Mouse (Mus musculus) MEL (cell line): ENCODE measurements around the gene Zc3h13. TPM values are rescaled to one million over a fixed set of nuclear protein-coding genes. Genes with fewer than 3 reads are reported as not detected.

ENCODE experiments used
- DNase-seq: peaks from one replicate; pipeline ENCODE4 v3.0.0; 2011; ENCODE audit warnings: low read depth, low spot score
- H3K27ac ChIP-seq: 2 replicates; pipeline ENCODE4 v1.5.1; 2012; ENCODE audit warnings: low read depth, mild to moderate bottlenecking, control low read depth, low read length, moderate library complexity; ENCODE audit not compliant: control insufficient read depth
- H3K27me3 ChIP-seq, 2 experiments: fragments of 150-350 bp in 1 of 2; sonication (generic) in 1 of 2; 2 replicates each; pipeline ENCODE4 v1.6.1; 2012; ENCODE audit warnings: low read length in 2 of 2, mild to moderate bottlenecking in 2 of 2, improper control_type of control experiment in 1 of 2, moderate library complexity in 1 of 2; ENCODE audit not compliant: insufficient read depth in 2 of 2, control insufficient read depth in 1 of 2
- H3K36me3 ChIP-seq, 2 experiments: 2 replicates each; pipeline ENCODE4 v1.6.1; 2012 to 2014; ENCODE audit warnings: low read length in 2 of 2, improper control_type of control experiment in 1 of 2, inconsistent platforms in 1 of 2, mild to moderate bottlenecking in 1 of 2; ENCODE audit not compliant: insufficient read depth in 2 of 2, control insufficient read depth in 1 of 2
- H3K4me1 ChIP-seq, 2 experiments: fragments of 150-350 bp in 1 of 2; sonication (generic) in 1 of 2; 2 replicates each; pipeline ENCODE4 v1.6.1; 2012; ENCODE audit warnings: low read length in 2 of 2, improper control_type of control experiment in 1 of 2, mild to moderate bottlenecking in 1 of 2; ENCODE audit not compliant: insufficient read depth in 2 of 2, control insufficient read depth in 1 of 2
- H3K4me3 ChIP-seq, 2 experiments: fragments of 150-350 bp in 1 of 2; sonication (generic) in 1 of 2; 2 replicates each; pipeline ENCODE4 v1.5.1; 2012; ENCODE audit warnings: low read depth in 2 of 2, low read length in 2 of 2, mild to moderate bottlenecking in 2 of 2, moderate library complexity in 2 of 2, control low read depth in 1 of 2, improper control_type of control experiment in 1 of 2; ENCODE audit not compliant: control insufficient read depth in 1 of 2, insufficient read depth in 1 of 2
- H3K79me2 ChIP-seq: 2 replicates; pipeline ENCODE4 v1.6.1; 2012; ENCODE audit warnings: mild to moderate bottlenecking, low read length, moderate library complexity; ENCODE audit not compliant: control insufficient read depth, poor library complexity, insufficient read depth
- H3K9ac ChIP-seq: 2 replicates; pipeline ENCODE4 v1.6.1; 2012; ENCODE audit warnings: low read depth, mild to moderate bottlenecking, control low read depth, low read length, moderate library complexity; ENCODE audit not compliant: control insufficient read depth, poor library complexity, severe bottlenecking
- H3K9me3 ChIP-seq: fragments of 150-350 bp; sonication (generic); replicated peaks from 2 replicates; pipeline ENCODE4 v1.6.1; 2012; ENCODE audit warnings: mild to moderate bottlenecking, low read length, improper control_type of control experiment, moderate library complexity; ENCODE audit not compliant: insufficient read depth
- BHLHE40 ChIP-seq: IDR thresholded peaks from 2 replicates; pipeline ENCODE4 v1.6.1; 2012; ENCODE audit warnings: low read depth, mild to moderate bottlenecking, inconsistent platforms, low read length, improper control_type of control experiment, borderline replicate concordance
- CTCF ChIP-seq, 3 experiments: IDR thresholded peaks in 2 of 3; conservative IDR thresholded peaks in 1 of 3; 2 replicates each; pipeline ENCODE4 v1.5.1; 2011 to 2012; ENCODE audit warnings: low read length in 3 of 3, low read depth in 2 of 3, mild to moderate bottlenecking in 2 of 3, improper control_type of control experiment in 1 of 3, inconsistent platforms in 1 of 3, mixed read lengths in 1 of 3, moderate library complexity in 1 of 3; ENCODE audit not compliant: control insufficient read depth in 1 of 3, insufficient read depth in 1 of 3, poor library complexity in 1 of 3, severe bottlenecking in 1 of 3
- E2F4 ChIP-seq: IDR thresholded peaks from 2 replicates; pipeline ENCODE4 v1.6.1; 2011; ENCODE audit warnings: low read depth, low read length, improper control_type of control experiment, borderline replicate concordance
- ELF1 ChIP-seq: IDR thresholded peaks from 2 replicates; pipeline ENCODE4 v1.6.1; 2014; ENCODE audit warnings: low read depth, mild to moderate bottlenecking, inconsistent platforms, low read length, improper control_type of control experiment, moderate library complexity
- GATA1 ChIP-seq: IDR thresholded peaks from 2 replicates; pipeline ENCODE4 v1.6.1; 2011; ENCODE audit warnings: low read depth, low read length, improper control_type of control experiment
- JUND ChIP-seq: IDR thresholded peaks from 2 replicates; pipeline ENCODE4 v1.6.1; 2011; ENCODE audit warnings: low read depth, mild to moderate bottlenecking, improper control_type of control experiment, low read length
- KAT2A ChIP-seq: conservative IDR thresholded peaks from 2 replicates; pipeline ENCODE4 v1.6.1; 2012; ENCODE audit warnings: low read depth, low read length, improper control_type of control experiment, inconsistent platforms
- MAZ ChIP-seq: IDR thresholded peaks from 2 replicates; pipeline ENCODE4 v1.6.1; 2012; ENCODE audit warnings: low read depth, mild to moderate bottlenecking, inconsistent platforms, low read length, improper control_type of control experiment
- MEF2A ChIP-seq: IDR thresholded peaks from 2 replicates; pipeline ENCODE4 v1.6.1; 2014; ENCODE audit warnings: low read depth, mild to moderate bottlenecking, inconsistent platforms, low read length, improper control_type of control experiment; ENCODE audit not compliant: poor library complexity, insufficient replicate concordance, severe bottlenecking; ENCODE audit errors: extremely low read depth
- MYB ChIP-seq: IDR thresholded peaks from 2 replicates; pipeline ENCODE4 v1.6.1; 2011; ENCODE audit warnings: mild to moderate bottlenecking, low read depth, low read length, improper control_type of control experiment
- NELFE ChIP-seq: IDR thresholded peaks from 2 replicates; pipeline ENCODE4 v1.6.1; 2011; ENCODE audit warnings: low read depth, low read length, improper control_type of control experiment
- POLR2AphosphoS2 ChIP-seq: IDR thresholded peaks from 2 replicates; pipeline ENCODE4 v1.6.1; 2011; ENCODE audit warnings: low read length, improper control_type of control experiment
- POLR2AphosphoS5 ChIP-seq: IDR thresholded peaks from 2 replicates; pipeline ENCODE4 v1.6.1; 2012; ENCODE audit warnings: low read depth, borderline replicate concordance, mild to moderate bottlenecking, inconsistent platforms, low read length, moderate library complexity, mixed read lengths
- RAD21 ChIP-seq: IDR thresholded peaks from 2 replicates; pipeline ENCODE4 v1.6.1; 2011; ENCODE audit warnings: mild to moderate bottlenecking, low read depth, low read length, improper control_type of control experiment
- SMC3 ChIP-seq: IDR thresholded peaks from 2 replicates; pipeline ENCODE4 v1.6.1; 2011; ENCODE audit warnings: low read depth, low read length, improper control_type of control experiment
- TAL1 ChIP-seq: IDR thresholded peaks from 2 replicates; pipeline ENCODE4 v1.6.1; 2012; ENCODE audit warnings: mild to moderate bottlenecking, inconsistent platforms, low read length, moderate library complexity, mixed read lengths
- TBP ChIP-seq: IDR thresholded peaks from 2 replicates; pipeline ENCODE4 v1.8.0; 2011; ENCODE audit warnings: low read depth, low read length, improper control_type of control experiment
- USF2 ChIP-seq, 2 experiments: IDR thresholded peaks; 2 replicates each; pipeline ENCODE4 v1.6.1; 2011 to 2012; ENCODE audit warnings: improper control_type of control experiment in 2 of 2, low read length in 2 of 2, borderline replicate concordance in 1 of 2, inconsistent platforms in 1 of 2, low read depth in 1 of 2, mild to moderate bottlenecking in 1 of 2; ENCODE audit not compliant: insufficient read depth in 1 of 2
- polyA plus RNA-seq, 2 experiments: library from polyadenylated mRNA; stranded (reverse) in 1 of 2; unstranded in 1 of 2; fragments of >175 nt in 1 of 2; fragments of >200 nt in 1 of 2; gene quantifications; 2 replicates each; pipeline versions ENCODE4 v1.2.1 to v1.2.4; 2012; ENCODE audit warnings: low replicate concordance in 2 of 2, low read depth in 1 of 2; ENCODE audit not compliant: insufficient read length in 2 of 2, insufficient read depth in 1 of 2, missing spikeins in 1 of 2
- total RNA-seq: library from RNA; depleted of rRNA; stranded (reverse); fragments of 300-350 nt; gene quantifications from 2 replicates; pipeline ENCODE4 v1.2.3, GENCODE M21; 2012

Zc3h13 gene
- total and polyA plus RNA-seq, 3 experiments: 17.5 to 145 (median 41.8) TPM

DNA sequence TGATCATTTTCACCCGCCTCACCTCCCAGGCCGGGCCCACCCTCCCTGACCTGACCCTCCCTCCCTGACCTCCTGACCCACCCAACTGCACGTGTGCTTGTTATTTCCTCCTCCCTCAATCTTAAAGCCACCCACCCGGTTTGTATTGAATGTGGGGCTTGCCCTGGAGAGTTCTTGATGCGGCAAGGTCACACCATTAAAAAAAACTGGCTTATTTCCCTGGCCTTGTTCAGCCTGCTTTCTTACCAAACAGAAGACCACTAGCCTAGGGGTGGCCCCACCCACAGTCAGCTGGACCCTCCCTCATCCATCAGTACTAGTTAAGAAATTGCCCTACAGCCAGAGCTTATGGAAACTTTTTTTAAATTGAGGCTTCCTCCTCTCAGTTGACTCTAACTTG lies 19.6 kb downstream of the Zc3h13 start:
- no peaks in the 10 kb centered on the region for H3K9me3 ChIP-seq
- peaks cover 2 to 4% of the 10 kb centered on the region in 2 experiments; a peak in 3 of 4 replicates for H3K36me3 ChIP-seq
- H3K79me2 ChIP-seq: no peaks in the 10 kb centered on the region; the same call in 1 of the 2 replicates
- peaks cover 0 to 3% of the 10 kb centered on the region in 2 experiments; a peak in 2 of 4 replicates for H3K4me1 ChIP-seq
- DNase-seq: no peak
- H3K27ac ChIP-seq: no peak overlapping the region
- no peak for TF ChIP-seq JUND
- TF ChIP-seq MYB: no peak
- no peaks in the 10 kb centered on the region for H3K27me3 ChIP-seq
- no peak overlapping the region for H3K4me3 ChIP-seq
- no peak overlapping the region for H3K9ac ChIP-seq

DNA sequence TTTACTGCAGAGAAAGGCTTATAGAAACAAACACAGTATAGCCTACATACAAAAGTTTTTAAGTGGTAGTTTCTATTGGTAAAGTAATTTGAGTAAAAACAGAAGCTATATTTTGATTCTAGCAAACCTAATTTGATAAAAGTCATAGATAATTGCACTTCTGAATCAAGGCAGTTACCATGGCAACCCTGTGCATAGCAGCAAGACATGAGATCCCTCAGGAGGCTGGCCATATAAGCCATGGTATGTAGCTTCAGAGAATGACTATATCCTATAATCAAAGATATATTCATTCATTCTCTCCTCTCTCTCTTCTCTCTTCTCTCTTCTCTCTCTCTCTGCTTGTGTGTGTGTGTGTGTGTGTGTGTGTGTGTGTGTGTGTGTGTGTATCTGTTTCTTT lies 23.7 kb downstream of the Zc3h13 start:
- no peak for TF ChIP-seq CTCF (IDR thresholded peaks at IDR 0.05 in 2 of 3, conservative IDR thresholded peaks at IDR 0.05 in 1 of 3; ENCODE audit: control insufficient read depth in 1 of 3, insufficient read depth in 1 of 3, low read depth in 2 of 3, low read length in 3 of 3, poor library complexity in 1 of 3, severe bottlenecking in 1 of 3)
- no peak for TF ChIP-seq TBP
- TF ChIP-seq MAZ: no peak
- no peak for TF ChIP-seq SMC3
- no peak for TF ChIP-seq NELFE
- TF ChIP-seq USF2 (IDR thresholded peaks at IDR 0.05; ENCODE audit: borderline replicate concordance in 1 of 2, insufficient read depth in 1 of 2, low read depth in 1 of 2, low read length in 2 of 2): no peak
- no peak for TF ChIP-seq BHLHE40
- TF ChIP-seq MYB: no peak
- TF ChIP-seq JUND: no peak
- TF ChIP-seq, all 39 proteins: peak for 0
- Histone ChIP-seq H3K36me3 (peaks cover 0 to 18% of the 10 kb centered on the region in 2 experiments; a peak in 2 of 4 replicates), H3K4me3 (no peak overlapping the region)

DNA sequence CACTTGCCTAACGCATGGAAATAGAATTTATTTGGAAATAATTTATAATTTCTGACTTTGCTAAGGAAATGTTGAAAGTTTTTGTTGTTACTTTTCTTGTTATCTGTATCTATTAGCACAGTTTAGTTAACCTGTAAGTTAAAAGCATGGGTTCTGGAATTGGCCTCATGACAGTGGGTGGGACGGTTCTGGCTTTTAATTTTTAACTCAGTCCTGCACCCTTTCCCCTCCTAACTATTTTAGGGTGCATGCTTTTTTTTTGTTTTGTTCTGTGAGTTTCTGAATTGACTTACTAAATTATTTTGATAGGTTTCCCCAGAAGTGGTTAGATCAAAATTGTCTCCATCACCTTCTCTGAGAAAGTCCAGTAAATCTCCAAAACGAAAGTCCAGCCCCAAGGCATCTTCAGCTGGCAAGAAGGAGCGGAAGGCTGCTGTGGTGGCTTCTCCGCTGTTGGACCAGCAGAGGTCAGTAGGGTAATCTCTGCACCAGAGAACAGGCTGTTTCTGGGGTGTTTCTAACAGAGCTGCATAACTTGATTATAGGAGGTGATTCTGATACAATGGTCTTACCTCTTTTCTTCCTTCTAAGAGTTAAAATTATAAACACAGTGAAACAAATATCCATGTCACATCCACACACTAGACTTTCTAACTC lies 25.3 kb downstream of the Zc3h13 start:
- Histone ChIP-seq H3K9me3 (no peaks in the 10 kb centered on the region), H3K27me3 (no peaks in the 10 kb centered on the region; a peak in 1 of 4 replicates), H3K4me3 (no peak overlapping the region), H3K4me1 (no peaks in the 10 kb centered on the region), H3K27ac (no peak overlapping the region), H3K9ac (no peak overlapping the region), H3K79me2 (no peaks in the 10 kb centered on the region), H3K36me3 (peaks cover 0 to 22% of the 10 kb centered on the region in 2 experiments; a peak in 2 of 4 replicates)
- TF ChIP-seq RAD21: peak; percentile 12; the same call in 1 of the 2 replicates
- peak; percentile 35 for TF ChIP-seq SMC3
- no peak for TF ChIP-seq BHLHE40
- no peak for TF ChIP-seq POLR2AphosphoS2
- TF ChIP-seq MAZ: no peak
- no peak for TF ChIP-seq JUND
- no peak for TF ChIP-seq GATA1
- TF ChIP-seq ELF1: no peak
- TF ChIP-seq USF2 (IDR thresholded peaks at IDR 0.05; ENCODE audit: borderline replicate concordance in 1 of 2, insufficient read depth in 1 of 2, low read depth in 1 of 2, low read length in 2 of 2): no peak
- peak in 2 of 3 experiments; percentile 16 to 26; a peak in 2 of 6 replicates for TF ChIP-seq CTCF (IDR thresholded peaks at IDR 0.05 in 2 of 3, conservative IDR thresholded peaks at IDR 0.05 in 1 of 3; ENCODE audit: control insufficient read depth in 1 of 3, insufficient read depth in 1 of 3, low read depth in 2 of 3, low read length in 3 of 3, poor library complexity in 1 of 3, severe bottlenecking in 1 of 3)
- no peak for TF ChIP-seq MEF2A
- no peak for TF ChIP-seq E2F4
- TF ChIP-seq POLR2AphosphoS5: no peak
- TF ChIP-seq TAL1: no peak
- no peak for TF ChIP-seq KAT2A
- no peak for DNase-seq

More for the DNA sequence above, 23.7 kb downstream of the Zc3h13 start:
- no peaks in the 10 kb centered on the region for H3K4me1 ChIP-seq
- H3K27me3 ChIP-seq: no peaks in the 10 kb centered on the region; a peak in 1 of 4 replicates
- no peaks in the 10 kb centered on the region for H3K79me2 ChIP-seq
- DNase-seq: no peak
- H3K9ac ChIP-seq: no peak overlapping the region
- no peaks in the 10 kb centered on the region for H3K9me3 ChIP-seq
- H3K27ac ChIP-seq: no peak overlapping the region
